Mouse (Mus musculus) forebrain, embryonic 12.5 days (tissue): ENCODE measurements around the gene Per2. TPM values are rescaled to one million over a fixed set of nuclear protein-coding genes. Genes with fewer than 3 reads are reported as not detected.

Source experiments
- ATAC-seq: fragments of 200-750 bp; cut with Nextera tagmentation; 2 replicates; pipeline ENCODE4 v1.8.0; 2017; ENCODE audit warnings: moderate TSS enrichment; ENCODE audit not compliant: low FRiP score
- H3K27ac ChIP-seq: fragments of 300-500 bp; sonication (generic); 2 replicates; pipeline ENCODE4 v1.5.1; 2016; ENCODE audit warnings: mild to moderate bottlenecking
- H3K27me3 ChIP-seq: fragments of 300-500 bp; sonication (generic); 2 replicates; pipeline ENCODE4 v1.6.1; 2016; ENCODE audit warnings: mild to moderate bottlenecking
- H3K36me3 ChIP-seq: fragments of 300-500 bp; sonication (generic); replicated peaks from 2 replicates; pipeline ENCODE4 v1.6.1; 2016; ENCODE audit warnings: mild to moderate bottlenecking
- H3K4me1 ChIP-seq: fragments of 300-500 bp; sonication (generic); 2 replicates; pipeline ENCODE4 v1.6.1; 2016
- H3K4me2 ChIP-seq: fragments of 300-500 bp; sonication (generic); 2 replicates; pipeline ENCODE4 v1.6.1; 2016; ENCODE audit warnings: mild to moderate bottlenecking, moderate library complexity
- H3K4me3 ChIP-seq: fragments of 300-500 bp; sonication (generic); replicated peaks from 2 replicates; pipeline ENCODE4 v1.5.1; 2016; ENCODE audit warnings: mild to moderate bottlenecking
- H3K9ac ChIP-seq: fragments of 300-500 bp; sonication (generic); 2 replicates; pipeline ENCODE4 v1.6.1; 2016; ENCODE audit warnings: mild to moderate bottlenecking
- H3K9me3 ChIP-seq: fragments of 300-500 bp; sonication (generic); 2 replicates; pipeline ENCODE4 v1.6.1; 2016
- WGBS: fragments of 180-500 bp; shearing (Covaris S2); methylation state at CpG from one replicate; pipeline ENCODE4 v1.1.7; 2016; 5-methylcytosine and 5-hydroxymethylcytosine counted together
- polyA plus RNA-seq: library from polyadenylated mRNA; unstranded; fragments of >200 nt; fragmentation: Nextera tagmentation; extraction: Ambion mirVana; gene quantifications from 2 replicates; pipeline ENCODE4 v1.2.1, GENCODE M21; 2016

Gene Per2
- polyA plus RNA-seq, 1 experiment from 2014 or later: 3.7 TPM

DNA sequence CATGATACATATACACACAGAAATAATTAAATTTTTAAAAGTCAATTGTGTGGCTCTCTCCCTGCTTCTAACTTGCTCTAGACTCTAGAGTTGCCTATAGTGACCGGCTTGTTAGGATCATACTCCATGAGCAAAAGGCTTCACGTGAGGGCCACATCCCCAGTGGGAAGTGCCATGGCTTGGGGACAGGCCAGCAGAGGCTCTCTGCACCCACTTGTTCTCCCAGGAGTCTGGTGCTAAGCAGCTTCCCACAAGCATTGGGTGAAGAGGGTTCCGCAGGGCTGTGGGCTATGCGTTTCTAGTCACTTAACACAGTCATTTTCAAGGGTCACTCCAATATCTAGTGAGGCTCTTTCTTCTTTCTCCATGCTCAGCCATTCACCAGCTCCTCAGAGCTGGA lies 2.0 kb downstream of the Per2 start:
- no peak overlapping the region for H3K4me2 ChIP-seq
- WGBS: 95% methylated on average over 4 of the region's 4 CpGs
- H3K4me1 ChIP-seq: peaks cover 36% of the 10 kb centered on the region

DNA sequence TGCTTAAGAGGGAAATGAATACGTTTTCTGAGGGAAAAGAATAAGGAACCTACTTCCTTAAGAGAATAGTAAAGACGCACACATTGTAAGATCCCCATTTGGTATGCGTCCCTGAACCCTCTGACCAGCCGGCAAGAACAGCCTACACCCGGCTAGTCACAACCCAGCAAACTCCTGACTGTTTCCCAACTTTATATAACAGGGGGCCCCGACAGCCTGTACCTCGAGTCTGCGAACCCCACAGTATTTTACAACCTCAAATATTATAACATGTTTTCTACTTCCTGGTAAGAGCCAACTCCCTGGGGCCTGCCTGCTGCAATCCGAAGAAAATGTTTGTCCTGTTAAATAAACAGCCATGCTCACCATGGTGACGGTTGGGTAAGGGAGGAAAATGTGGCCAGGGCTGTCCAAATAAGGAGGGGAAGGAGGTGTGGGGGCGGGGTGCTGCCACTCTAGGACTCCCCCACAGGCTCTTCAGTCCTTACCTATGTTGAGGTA lies 2.8 kb downstream of the Per2 start:
- WGBS: 48% methylated on average over 11 of the region's 11 CpGs
- ATAC-seq: no peak
- peak overlapping the region; percentile 5; the same call in 1 of the 2 replicates for H3K9ac ChIP-seq
- H3K4me1 ChIP-seq: peaks cover 36% of the 10 kb centered on the region
- H3K9me3 ChIP-seq: no peaks in the 10 kb centered on the region
- peaks cover 18% of the 10 kb centered on the region for H3K27me3 ChIP-seq
- 0 out of 2 replicates have a peak overlapping the region, but pooled peaks have one; percentile 10 for H3K4me2 ChIP-seq
- H3K4me3 ChIP-seq: no peak overlapping the region
- no peak overlapping the region for H3K27ac ChIP-seq
- H3K36me3 ChIP-seq: no peaks in the 10 kb centered on the region

More for the DNA sequence above, 2.0 kb downstream of the Per2 start:
- no peak for ATAC-seq
- Histone ChIP-seq H3K27me3 (peaks cover 18% of the 10 kb centered on the region), H3K9ac (no peak overlapping the region), H3K4me3 (no peak overlapping the region), H3K36me3 (no peaks in the 10 kb centered on the region), H3K27ac (no peak overlapping the region), H3K9me3 (no peaks in the 10 kb centered on the region)

DNA sequence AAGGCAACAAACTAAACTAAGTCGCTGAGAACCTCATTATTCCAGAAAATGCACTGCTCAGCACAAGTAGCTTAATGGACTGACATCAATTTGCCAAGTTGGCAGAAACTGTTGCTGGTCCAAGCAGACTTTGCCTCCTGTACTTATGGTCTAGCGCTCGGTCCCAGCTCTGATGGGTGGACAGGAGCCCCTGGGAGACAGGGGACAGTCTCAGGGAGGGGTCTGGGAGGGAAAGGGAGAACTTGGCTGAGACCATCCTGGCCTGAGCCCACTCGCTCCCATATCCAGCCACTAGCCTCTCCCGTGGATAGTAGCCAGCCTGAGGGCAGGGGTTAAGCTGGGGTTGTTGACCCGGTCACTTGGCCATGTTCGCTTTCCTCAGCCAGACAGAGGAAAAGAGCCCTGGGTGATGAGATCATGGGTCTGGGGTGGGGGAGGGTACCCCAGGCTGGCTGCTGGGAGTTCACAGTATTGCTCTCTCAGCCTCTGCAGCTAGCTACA lies 3.4 kb downstream of the Per2 start:
- ATAC-seq: no peak
- H3K9me3 ChIP-seq: no peaks in the 10 kb centered on the region
- H3K4me3 ChIP-seq: no peak overlapping the region
- H3K4me1 ChIP-seq: peaks cover 36% of the 10 kb centered on the region
- H3K9ac ChIP-seq: no peak overlapping the region
- H3K27me3 ChIP-seq: peaks cover 17% of the 10 kb centered on the region
- 0 out of 2 replicates have a peak overlapping the region, but pooled peaks have one; percentile 5 for H3K27ac ChIP-seq
- no peaks in the 10 kb centered on the region for H3K36me3 ChIP-seq
- 0 out of 2 replicates have a peak overlapping the region, but pooled peaks have one; percentile 10 for H3K4me2 ChIP-seq
- WGBS: 55% methylated on average over 7 of the region's 7 CpGs

DNA sequence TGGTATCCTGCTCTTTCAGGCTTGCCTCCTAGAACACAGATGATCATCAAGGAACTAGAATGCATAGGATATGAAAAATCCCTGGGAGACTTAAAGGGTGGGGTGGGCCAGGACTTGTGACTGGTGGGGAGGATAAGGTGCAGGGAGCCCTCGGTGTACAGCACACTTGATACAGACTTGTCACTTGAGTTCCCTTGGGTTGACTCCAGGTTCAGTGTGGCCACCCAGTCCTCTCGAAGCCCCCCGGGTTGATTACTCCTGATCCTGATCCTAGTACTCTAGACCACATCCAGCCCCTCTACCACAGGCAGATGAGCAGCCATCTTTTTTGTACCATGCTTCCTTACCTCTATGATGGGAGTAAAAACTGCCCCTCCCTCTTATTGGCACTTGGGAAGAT lies 4.2 kb downstream of the Per2 start:
- H3K9me3 ChIP-seq: no peaks in the 10 kb centered on the region
- no peak overlapping the region for H3K9ac ChIP-seq
- H3K36me3 ChIP-seq: no peaks in the 10 kb centered on the region
- H3K4me2 ChIP-seq: no peak overlapping the region
- no peak overlapping the region for H3K4me3 ChIP-seq
- H3K4me1 ChIP-seq: peaks cover 30% of the 10 kb centered on the region
- peaks cover 11% of the 10 kb centered on the region for H3K27me3 ChIP-seq
- no peak for ATAC-seq
- 100% methylated on average over 3 of the region's 3 CpGs for WGBS
- no peak overlapping the region for H3K27ac ChIP-seq

DNA sequence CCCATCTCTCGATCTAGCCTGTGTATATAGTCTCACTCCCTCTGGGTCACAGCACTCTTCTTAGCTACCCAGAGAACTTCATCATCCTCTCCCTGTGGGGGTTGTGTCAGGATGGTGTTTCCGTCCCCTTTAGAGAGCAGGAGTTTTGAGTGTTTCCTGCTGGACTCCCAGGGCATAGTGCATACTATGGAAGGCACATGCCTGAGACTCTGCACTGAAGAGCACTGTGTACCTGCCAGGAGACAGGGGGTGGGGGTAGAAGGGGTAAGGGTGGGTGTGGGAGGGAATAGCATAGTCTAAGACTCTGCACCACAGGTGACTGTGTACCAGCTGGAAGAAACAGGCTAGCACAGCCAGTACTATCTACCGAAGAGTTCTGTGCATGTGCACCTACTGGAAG lies 4.8 kb downstream of the Per2 start:
- 85% methylated on average over 3 of the region's 3 CpGs for WGBS
- no peak overlapping the region for H3K4me2 ChIP-seq
- no peaks in the 10 kb centered on the region for H3K36me3 ChIP-seq
- H3K27me3 ChIP-seq: peaks cover 11% of the 10 kb centered on the region
- H3K4me1 ChIP-seq: peaks cover 26% of the 10 kb centered on the region
- ATAC-seq: no peak
- no peak overlapping the region for H3K4me3 ChIP-seq
- H3K9me3 ChIP-seq: no peaks in the 10 kb centered on the region
- no peak overlapping the region for H3K27ac ChIP-seq
- H3K9ac ChIP-seq: no peak overlapping the region

DNA sequence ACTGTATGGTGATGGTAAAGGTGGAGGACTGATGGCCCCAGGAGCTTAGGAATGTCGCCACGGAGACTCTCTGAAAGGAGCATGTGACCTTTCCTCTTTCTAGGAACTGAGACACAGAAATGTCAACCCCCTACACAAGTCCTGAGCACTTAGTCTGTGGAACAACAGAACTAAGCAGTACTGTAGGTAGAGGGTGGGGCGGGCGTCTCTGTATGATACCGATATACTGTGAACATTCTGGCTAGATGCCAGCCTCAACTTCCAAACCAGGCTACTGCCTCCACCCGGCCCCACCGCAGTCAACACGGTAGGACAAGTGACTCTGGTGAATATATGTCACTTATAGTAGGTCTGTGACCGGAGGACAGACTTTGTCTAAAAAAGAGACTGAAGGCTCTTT lies 5.2 kb downstream of the Per2 start:
- H3K9ac ChIP-seq: no peak overlapping the region
- no peak overlapping the region for H3K27ac ChIP-seq
- no peak overlapping the region for H3K4me3 ChIP-seq
- H3K27me3 ChIP-seq: peaks cover 11% of the 10 kb centered on the region
- ATAC-seq: no peak
- peaks cover 26% of the 10 kb centered on the region for H3K4me1 ChIP-seq
- H3K9me3 ChIP-seq: no peaks in the 10 kb centered on the region
- no peaks in the 10 kb centered on the region for H3K36me3 ChIP-seq
- 90% methylated on average over 9 of the region's 9 CpGs for WGBS
- H3K4me2 ChIP-seq: no peak overlapping the region

DNA sequence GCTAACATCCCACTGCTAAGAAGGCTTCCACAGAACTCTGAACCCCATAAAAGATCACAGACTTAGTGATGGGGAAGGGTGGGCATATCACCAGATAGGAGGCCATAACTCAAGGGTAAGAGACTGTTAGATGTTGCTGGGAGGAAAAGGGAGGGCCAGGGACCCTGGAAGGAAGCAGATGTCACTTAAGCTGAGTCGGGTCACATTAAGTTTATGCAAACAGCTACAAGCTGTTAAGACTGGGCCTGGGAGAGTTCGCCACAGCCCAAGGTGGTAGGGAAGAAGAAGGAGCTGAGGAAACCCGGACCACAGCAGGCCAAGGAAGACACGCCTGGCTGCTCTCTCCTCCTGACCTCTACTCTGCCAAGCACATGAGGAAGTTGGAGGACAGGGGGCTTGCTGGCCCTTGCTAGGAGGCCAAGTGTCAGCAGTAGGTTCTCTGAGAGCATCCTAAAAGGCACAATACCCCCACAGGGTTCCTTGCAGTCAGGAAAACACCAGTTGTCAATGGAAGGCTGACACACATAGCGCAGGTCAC lies 7.5 kb downstream of the Per2 start:
- 0 out of 2 replicates have a peak, but pooled peaks cover 8% of the 10 kb centered on the region for H3K9me3 ChIP-seq
- no peak overlapping the region for H3K4me3 ChIP-seq
- 72% methylated on average over 5 of the region's 5 CpGs for WGBS
- peaks cover 18% of the 10 kb centered on the region for H3K36me3 ChIP-seq
- H3K9ac ChIP-seq: no peak overlapping the region
- no peak overlapping the region for H3K27ac ChIP-seq
- no peaks in the 10 kb centered on the region for H3K27me3 ChIP-seq
- peaks cover 13% of the 10 kb centered on the region for H3K4me1 ChIP-seq
- no peak overlapping the region for H3K4me2 ChIP-seq
- ATAC-seq: no peak

DNA sequence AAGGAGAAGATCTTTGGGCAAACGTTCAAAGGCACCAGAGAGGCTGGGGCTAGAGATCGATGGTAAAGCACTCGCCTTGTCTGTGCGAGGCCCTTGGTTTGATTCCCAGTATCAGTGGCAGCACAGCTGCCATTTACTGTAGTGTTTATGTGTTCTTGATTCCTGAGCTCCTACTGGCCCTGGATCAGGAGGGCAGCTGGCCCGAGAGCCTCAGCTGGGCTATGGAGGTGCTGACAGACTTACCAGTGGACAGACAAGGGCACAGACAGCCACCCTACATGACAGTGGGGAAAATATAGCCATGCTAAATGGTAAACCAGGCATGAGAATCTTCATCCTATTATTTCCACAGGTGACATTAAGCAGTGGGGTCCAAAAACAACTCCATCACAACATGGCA lies 8.3 kb downstream of the Per2 start:
- H3K4me3 ChIP-seq: no peak overlapping the region
- no peak overlapping the region for H3K27ac ChIP-seq
- peaks cover 18% of the 10 kb centered on the region for H3K36me3 ChIP-seq
- no peak overlapping the region for H3K9ac ChIP-seq
- ATAC-seq: no peak
- 0 out of 2 replicates have a peak, but pooled peaks cover 8% of the 10 kb centered on the region for H3K9me3 ChIP-seq
- no peaks in the 10 kb centered on the region for H3K27me3 ChIP-seq
- 92% methylated on average over 5 of the region's 5 CpGs for WGBS
- H3K4me1 ChIP-seq: peaks cover 5% of the 10 kb centered on the region
- H3K4me2 ChIP-seq: no peak overlapping the region

DNA sequence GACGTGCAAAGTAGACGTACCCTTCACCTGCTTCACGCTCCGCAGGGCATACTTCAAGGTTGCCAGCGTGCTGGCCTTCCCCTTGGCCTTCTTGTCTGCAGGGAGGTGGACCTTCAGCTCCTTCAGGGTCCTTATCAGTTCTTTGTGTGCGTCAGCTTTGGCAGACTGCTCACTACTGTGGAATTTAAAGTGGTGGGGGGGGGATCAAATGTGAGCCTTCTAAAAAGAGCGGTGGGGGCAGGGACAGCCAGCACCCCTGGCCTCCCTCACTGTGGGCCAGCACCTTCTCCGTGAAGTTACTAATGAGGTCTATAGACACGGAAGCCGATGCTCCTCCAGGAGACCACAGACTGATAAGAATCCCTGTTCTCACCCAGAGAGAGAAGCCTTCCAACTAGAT lies 10.4 kb downstream of the Per2 start:
- H3K9me3 ChIP-seq: 0 out of 2 replicates have a peak, but pooled peaks cover 8% of the 10 kb centered on the region
- no peaks in the 10 kb centered on the region for H3K27me3 ChIP-seq
- H3K36me3 ChIP-seq: peaks cover 24% of the 10 kb centered on the region
- H3K9ac ChIP-seq: no peak overlapping the region
- H3K4me2 ChIP-seq: no peak overlapping the region
- no peaks in the 10 kb centered on the region for H3K4me1 ChIP-seq
- H3K27ac ChIP-seq: no peak overlapping the region
- 93% methylated on average over 10 of the region's 10 CpGs for WGBS
- no peak for ATAC-seq
- H3K4me3 ChIP-seq: no peak overlapping the region

DNA sequence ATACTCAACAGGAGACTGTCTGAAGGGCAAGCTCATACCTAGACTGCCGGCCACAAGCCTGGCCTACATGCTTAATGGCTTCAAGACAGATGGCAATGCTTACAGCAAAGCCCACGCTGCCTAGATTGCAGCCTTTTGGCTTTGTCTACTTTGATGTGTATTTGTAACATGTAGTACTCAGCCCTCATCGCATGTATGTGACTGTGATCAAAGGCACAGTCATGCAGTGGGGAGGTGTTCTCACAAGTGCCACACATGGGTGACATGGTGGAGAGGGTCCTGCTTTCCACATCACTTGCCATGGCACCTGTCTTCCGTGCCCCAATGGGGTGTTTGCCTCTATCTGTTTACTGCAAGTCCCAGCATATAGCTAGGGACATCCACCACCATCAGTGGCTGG lies 12.6 kb downstream of the Per2 start:
- 0 out of 2 replicates have a peak, but pooled peaks cover 8% of the 10 kb centered on the region for H3K9me3 ChIP-seq
- H3K4me1 ChIP-seq: peaks cover 4% of the 10 kb centered on the region; the same call in 1 of the 2 replicates
- no peak overlapping the region for H3K27ac ChIP-seq
- WGBS: 94% methylated on average over 4 of the region's 4 CpGs
- no peaks in the 10 kb centered on the region for H3K27me3 ChIP-seq
- no peak overlapping the region for H3K4me2 ChIP-seq
- ATAC-seq: no peak
- no peak overlapping the region for H3K4me3 ChIP-seq
- H3K9ac ChIP-seq: no peak overlapping the region
- peaks cover 24% of the 10 kb centered on the region for H3K36me3 ChIP-seq

DNA sequence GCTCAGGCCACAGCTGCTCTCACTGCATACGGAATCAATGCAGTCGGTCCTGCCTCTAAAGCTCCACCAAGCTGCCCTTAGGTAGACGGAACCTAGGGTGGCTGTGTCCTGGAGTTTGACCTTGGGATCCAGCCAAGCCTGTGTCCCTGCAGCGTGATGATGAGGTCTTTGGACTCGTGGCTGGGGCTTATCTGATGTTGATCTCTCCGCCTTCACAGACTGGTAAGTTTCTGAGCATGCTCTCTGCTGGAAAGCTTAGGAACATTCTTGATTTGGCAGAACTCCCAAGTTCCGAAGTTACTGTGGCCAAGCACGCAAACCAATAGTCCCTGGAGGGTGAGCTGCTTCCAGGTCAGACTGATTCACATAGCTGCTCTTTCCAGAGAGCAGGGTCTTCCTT lies 13.1 kb downstream of the Per2 start:
- Histone ChIP-seq H3K4me3 (no peak overlapping the region), H3K27ac (no peak overlapping the region), H3K27me3 (no peaks in the 10 kb centered on the region), H3K36me3 (peaks cover 24% of the 10 kb centered on the region), H3K9ac (no peak overlapping the region), H3K9me3 (0 out of 2 replicates have a peak, but pooled peaks cover 8% of the 10 kb centered on the region), H3K4me2 (no peak overlapping the region), H3K4me1 (peaks cover 4% of the 10 kb centered on the region; the same call in 1 of the 2 replicates)
- ATAC-seq: no peak
- 89% methylated on average over 8 of the region's 8 CpGs for WGBS

DNA sequence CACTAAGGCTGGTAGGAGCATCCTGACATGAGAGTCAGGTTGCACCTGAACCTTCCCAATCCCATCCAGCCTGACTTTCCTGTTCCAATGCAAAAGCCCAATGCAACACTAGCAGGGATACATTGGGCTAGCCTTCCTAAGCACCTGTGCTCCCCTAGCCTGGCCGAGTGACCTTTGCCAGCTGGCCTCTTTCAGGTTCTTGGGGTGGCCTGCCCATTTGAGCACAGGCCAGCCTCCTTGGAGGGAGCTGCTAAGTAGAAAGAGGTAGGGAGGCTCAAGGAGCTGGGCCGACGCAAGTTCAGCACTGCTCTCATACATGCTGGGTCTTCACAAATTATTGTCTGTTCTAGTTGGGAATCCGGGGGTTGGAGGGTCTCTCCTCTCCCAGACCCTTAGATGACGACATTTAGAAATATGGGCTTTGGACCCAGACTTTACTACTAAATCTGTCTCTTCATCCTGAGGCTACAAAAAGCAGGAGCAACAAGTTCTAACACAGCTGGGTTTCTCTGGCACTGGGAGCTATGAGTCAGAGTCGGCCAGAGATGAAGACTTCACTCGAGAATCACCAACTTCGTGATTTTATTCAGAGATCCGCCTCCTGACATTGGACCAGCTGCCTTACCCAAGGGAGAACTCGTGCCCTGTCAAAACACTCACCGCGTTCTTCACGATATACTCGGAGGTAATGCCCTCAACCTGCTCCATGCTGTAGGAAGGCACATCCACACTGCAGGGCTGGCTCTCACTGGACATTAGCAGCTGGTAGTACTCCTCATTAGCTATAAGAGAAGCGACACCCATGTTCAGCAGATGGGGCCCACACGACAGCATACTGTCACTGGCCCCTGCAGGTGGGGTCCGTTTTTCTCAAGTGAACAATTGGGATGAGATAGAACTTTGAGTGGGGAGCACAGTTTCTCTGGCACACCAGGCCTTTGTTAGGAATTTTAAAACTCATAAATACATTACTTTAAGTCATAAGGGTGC lies 14.0 kb downstream of the Per2 start:
- no peaks in the 10 kb centered on the region for H3K27me3 ChIP-seq
- no peak for ATAC-seq
- H3K36me3 ChIP-seq: peaks cover 24% of the 10 kb centered on the region
- no peak overlapping the region for H3K4me2 ChIP-seq
- 0 out of 2 replicates have a peak, but pooled peaks cover 8% of the 10 kb centered on the region for H3K9me3 ChIP-seq
- H3K27ac ChIP-seq: no peak overlapping the region
- H3K4me1 ChIP-seq: peaks cover 4% of the 10 kb centered on the region; the same call in 1 of the 2 replicates
- WGBS: 90% methylated on average over 17 of the region's 17 CpGs
- no peak overlapping the region for H3K9ac ChIP-seq
- H3K4me3 ChIP-seq: no peak overlapping the region
